Comparison of ENCODE assay signal across 19 mouse cellular contexts in the genomic region with DNA sequence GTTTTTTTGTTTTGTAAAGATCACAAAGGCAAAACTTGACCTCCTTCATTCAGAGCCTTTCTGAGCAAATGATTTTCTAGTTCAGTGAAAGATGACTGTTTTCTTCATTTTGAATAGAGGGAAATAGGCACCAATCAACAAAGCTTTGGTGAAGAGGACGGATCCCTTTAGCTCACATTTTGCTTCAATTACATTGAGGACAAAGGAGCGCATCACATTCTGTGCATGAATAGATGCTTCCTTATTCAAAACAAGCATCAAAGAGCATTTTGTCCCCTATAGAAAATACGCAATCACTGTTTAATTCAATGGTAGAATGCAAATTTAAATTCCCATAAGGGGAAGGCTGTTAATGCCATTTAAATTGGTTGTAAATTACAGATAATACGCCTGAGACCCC.
"Had no signal": no experiment of that assay in that cellular context is flagged by ENCODE, and none has a peak within 500 bp of the region (broad histone marks: within the 10 kb centered on the region; RNA-seq: fewer than 3 reads in every experiment).

No protein-coding gene starts in this region.

- ATAC-seq: midbrain, embryonic 16.5 days had no signal

- H3K4me2 ChIP-seq: liver, embryonic 13.5 days; midbrain, embryonic 11.5 days; neural tube, embryonic 13.5 days; stomach, embryonic 15.5 days had no signal

- H3K4me1 ChIP-seq: liver, embryonic 13.5 days; neural tube, embryonic 13.5 days; stomach, embryonic 15.5 days had no signal

- H3K36me3 ChIP-seq: liver, embryonic 13.5 days; neural tube, embryonic 13.5 days; stomach, embryonic 15.5 days had no signal

- H3K27ac ChIP-seq: kidney, postnatal 0 days; layer of hippocampus, adult 2 months; left cerebral cortex, adult 2 months; liver, embryonic 13.5 days; neural tube, embryonic 13.5 days; stomach, embryonic 15.5 days had no signal

- H3K9me3 ChIP-seq: liver, embryonic 13.5 days; neural tube, embryonic 13.5 days; stomach, embryonic 15.5 days had no signal

- H3K27me3 ChIP-seq: liver, embryonic 13.5 days; stomach, embryonic 15.5 days had no signal

- H3K9ac ChIP-seq: liver, embryonic 13.5 days; neural tube, embryonic 13.5 days; stomach, embryonic 15.5 days had no signal

- H3K4me3 ChIP-seq: layer of hippocampus, adult 2 months; left cerebral cortex, adult 2 months; liver, embryonic 13.5 days; myocyte; neural tube, embryonic 13.5 days; stomach, embryonic 15.5 days had no signal

- DNase-seq: kidney, postnatal 25 days; layer of hippocampus, postnatal 36 days; liver, embryonic 13.5 days; lung, adult 2 months; lung, postnatal 14 days; lung, postnatal 4 days; retina, postnatal 1 day; right cerebral cortex, postnatal 25 days; spleen, adult 18-20 months; thymus, adult 18-20 months; thymus, postnatal 36 days had no signal
